Mouse (Mus musculus) hindbrain, embryonic 13.5 days (tissue): ENCODE results near the gene Upk1a. TPM values are rescaled to one million over a fixed set of nuclear protein-coding genes. Genes with fewer than 3 reads are reported as not detected.

ENCODE experiments used
- ATAC-seq: fragments of 200-750 bp; cut with Nextera tagmentation; 2 replicates; pipeline ENCODE4 v1.8.0; 2017; ENCODE audit warnings: moderate TSS enrichment; ENCODE audit not compliant: low FRiP score
- H3K27ac ChIP-seq: fragments of 300-500 bp; sonication (generic); 2 replicates; pipeline ENCODE4 v1.5.1; 2015; ENCODE audit warnings: inconsistent platforms, mild to moderate bottlenecking, moderate library complexity
- H3K27me3 ChIP-seq: fragments of 300-500 bp; sonication (generic); 2 replicates; pipeline ENCODE4 v1.6.1; 2015; ENCODE audit warnings: mild to moderate bottlenecking, inconsistent platforms
- H3K36me3 ChIP-seq: fragments of 300-500 bp; sonication (generic); 2 replicates; pipeline ENCODE4 v1.6.1; 2015; ENCODE audit warnings: mild to moderate bottlenecking, inconsistent platforms
- H3K4me1 ChIP-seq: fragments of 300-500 bp; sonication (generic); replicated peaks from 2 replicates; pipeline ENCODE4 v1.6.1; 2015; ENCODE audit warnings: inconsistent platforms
- H3K4me2 ChIP-seq: fragments of 300-500 bp; sonication (generic); 2 replicates; pipeline ENCODE4 v1.6.1; 2015; ENCODE audit warnings: inconsistent platforms, mild to moderate bottlenecking, moderate library complexity
- H3K4me3 ChIP-seq: fragments of 300-500 bp; sonication (generic); 2 replicates; pipeline ENCODE4 v1.5.1; 2015; ENCODE audit warnings: mild to moderate bottlenecking, inconsistent platforms
- H3K9ac ChIP-seq: fragments of 300-500 bp; sonication (generic); 2 replicates; pipeline ENCODE4 v1.6.1; 2015; ENCODE audit warnings: mild to moderate bottlenecking, inconsistent platforms
- H3K9me3 ChIP-seq: fragments of 300-500 bp; sonication (generic); 2 replicates; pipeline ENCODE4 v1.6.1; 2016; ENCODE audit warnings: inconsistent platforms
- WGBS: fragments of 180-500 bp; shearing (Covaris S2); methylation state at CpG from one replicate; pipeline ENCODE4 v1.1.7; 2015; 5-methylcytosine and 5-hydroxymethylcytosine counted together
- polyA plus RNA-seq: library from polyadenylated mRNA; unstranded; fragments of >200 nt; fragmentation: Nextera tagmentation; extraction: Ambion mirVana; gene quantifications from 2 replicates; pipeline ENCODE4 v1.2.1, GENCODE M21; 2015

Gene Upk1a
- polyA plus RNA-seq, 1 experiment from 2014 or later: 0.49 TPM

DNA sequence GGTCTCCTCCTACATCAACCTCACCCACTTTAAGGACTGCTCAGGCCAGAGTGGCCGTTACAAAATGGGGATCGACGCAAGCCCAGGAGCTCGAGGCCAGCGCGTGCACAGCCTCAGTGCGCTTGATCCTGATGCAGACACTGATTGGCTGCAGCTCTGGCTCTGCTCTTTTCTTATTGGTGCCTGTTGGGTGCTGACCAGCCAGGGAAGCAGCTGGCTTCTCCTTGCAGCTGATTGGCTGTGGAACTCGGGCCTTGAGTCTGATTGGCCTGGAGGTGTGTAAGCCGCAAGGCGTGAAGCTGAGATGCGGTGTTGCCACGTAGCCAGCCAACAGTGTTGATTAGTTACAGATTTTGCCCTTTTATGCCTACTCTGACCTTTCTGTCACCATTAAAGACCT lies 13.9 kb downstream of the Upk1a start, which contains the start of gene Zbtb32:
Gene Zbtb32 (minus strand): TSS at position 124 of the 400 bp plus-strand sequence.
- WGBS: 95% methylated on average over 12 of the region's 12 CpGs
- peak within 1 kb of the TSS; percentile 73 for H3K27ac ChIP-seq

GRCm38 (mm10) chr7:30596811-30597210 lies 15.8 kb downstream of the Upk1a start:
- H3K9me3 ChIP-seq: no peaks in the 10 kb centered on the region
- H3K4me2 ChIP-seq: no peak overlapping the region
- no peaks in the 10 kb centered on the region for H3K36me3 ChIP-seq
- H3K4me1 ChIP-seq: peaks cover 19% of the 10 kb centered on the region
- no peak for ATAC-seq
- no peaks in the 10 kb centered on the region; the same call in 1 of the 2 replicates for H3K27me3 ChIP-seq
- H3K9ac ChIP-seq: no peak overlapping the region
- WGBS: 82% methylated on average over 5 of the region's 5 CpGs
- no peak overlapping the region for H3K27ac ChIP-seq
- H3K4me3 ChIP-seq: no peak overlapping the region

More for the DNA sequence above, 13.9 kb downstream of the Upk1a start, which contains the start of gene Zbtb32:
- Histone ChIP-seq H3K4me3 (peak within 1 kb of the TSS; percentile 16; the same call in 1 of the 2 replicates), H3K36me3 (no peaks in the 10 kb centered on the region), H3K27me3 (no peaks in the 10 kb centered on the region), H3K4me2 (peak within 1 kb of the TSS; percentile 40), H3K9me3 (no peaks in the 10 kb centered on the region), H3K4me1 (peaks cover 18% of the 10 kb centered on the region), H3K9ac (no peak within 1 kb of the TSS)
- ATAC-seq: no peak

GRCm38 (mm10) chr7:30596093-30596492 lies 16.6 kb downstream of the Upk1a start:
- Histone ChIP-seq H3K36me3 (no peaks in the 10 kb centered on the region), H3K4me3 (no peak overlapping the region), H3K27me3 (no peaks in the 10 kb centered on the region; the same call in 1 of the 2 replicates), H3K4me1 (peaks cover 19% of the 10 kb centered on the region), H3K9me3 (no peaks in the 10 kb centered on the region), H3K27ac (no peak overlapping the region), H3K4me2 (no peak overlapping the region), H3K9ac (no peak overlapping the region)
- 90% methylated on average over 5 of the region's 5 CpGs for WGBS
- ATAC-seq: no peak

DNA sequence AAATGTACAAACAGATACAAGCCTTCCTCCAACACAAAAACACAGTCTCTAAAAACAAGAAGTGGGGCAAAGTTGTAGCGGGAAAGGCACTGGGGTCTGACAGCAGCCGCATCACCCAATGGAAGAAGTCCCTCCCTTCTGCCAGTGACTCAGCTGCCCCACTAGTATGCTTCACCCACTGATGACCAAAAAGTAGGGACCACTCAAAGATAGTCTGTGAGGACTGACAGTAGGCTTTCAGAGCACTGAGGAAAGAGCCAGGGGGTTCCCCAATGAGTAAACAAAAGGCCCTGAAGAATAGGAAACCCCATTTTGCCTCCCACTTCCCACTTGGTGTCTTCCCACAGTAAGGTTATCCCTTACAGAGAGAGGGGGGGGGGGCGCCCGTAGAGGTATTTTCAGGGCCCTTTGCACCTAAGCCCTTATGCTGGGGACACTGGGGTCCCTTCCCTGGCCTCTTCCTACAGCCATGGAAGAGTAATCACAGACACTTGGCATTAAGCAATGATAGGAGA lies 18.1 kb downstream of the Upk1a start:
- Histone ChIP-seq H3K27ac (no peak overlapping the region), H3K9ac (no peak overlapping the region), H3K4me2 (no peak overlapping the region), H3K4me3 (no peak overlapping the region), H3K9me3 (no peaks in the 10 kb centered on the region), H3K27me3 (no peaks in the 10 kb centered on the region; the same call in 1 of the 2 replicates), H3K36me3 (no peaks in the 10 kb centered on the region), H3K4me1 (peaks cover 15% of the 10 kb centered on the region)
- ATAC-seq: no peak
- WGBS: 67% methylated on average over 4 of the region's 4 CpGs

GRCm38 (mm10) chr7:30593579-30594509 lies 18.8 kb downstream of the Upk1a start:
- Histone ChIP-seq H3K4me3 (no peak overlapping the region), H3K9me3 (no peaks in the 10 kb centered on the region), H3K4me2 (no peak overlapping the region), H3K27me3 (no peaks in the 10 kb centered on the region; the same call in 1 of the 2 replicates), H3K4me1 (peaks cover 13% of the 10 kb centered on the region), H3K9ac (no peak overlapping the region), H3K36me3 (no peaks in the 10 kb centered on the region), H3K27ac (no peak overlapping the region)
- no peak for ATAC-seq
- WGBS: 68% methylated on average over 10 of the region's 10 CpGs

DNA sequence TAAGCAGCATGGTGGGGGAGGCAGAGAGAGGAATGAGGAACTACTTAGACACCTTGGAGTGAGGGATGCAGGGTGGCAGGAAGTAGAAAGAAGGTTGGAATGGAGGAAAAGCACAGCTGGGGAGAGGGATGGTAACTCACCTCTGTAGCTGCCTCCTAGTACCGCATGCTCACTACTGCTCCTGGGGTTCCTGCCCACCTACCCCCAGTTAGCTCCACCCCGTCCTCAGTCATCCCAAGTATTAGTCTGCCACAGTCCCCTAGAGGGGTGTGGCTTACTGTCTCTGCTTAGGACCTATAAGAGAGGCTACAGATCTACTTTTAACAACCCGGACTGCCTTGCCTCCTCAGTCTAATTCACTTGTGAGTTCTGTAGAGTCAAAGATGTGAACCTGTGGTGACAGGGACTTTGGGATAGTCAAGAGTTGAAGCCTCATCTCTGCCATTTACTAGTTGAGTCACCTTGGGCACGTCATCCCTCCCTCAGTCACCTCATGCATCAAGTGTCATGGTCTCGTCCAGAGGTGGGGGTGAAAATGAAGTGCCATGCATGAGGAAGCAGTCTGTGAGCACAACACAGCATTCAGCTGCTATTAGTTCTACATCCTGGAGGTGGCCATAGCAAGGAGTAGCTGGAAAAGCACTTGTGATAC lies 19.7 kb downstream of the Upk1a start:
- H3K9me3 ChIP-seq: no peaks in the 10 kb centered on the region
- no peak overlapping the region for H3K27ac ChIP-seq
- no peak overlapping the region for H3K4me2 ChIP-seq
- no peaks in the 10 kb centered on the region; the same call in 1 of the 2 replicates for H3K27me3 ChIP-seq
- no peak overlapping the region for H3K4me3 ChIP-seq
- H3K36me3 ChIP-seq: no peaks in the 10 kb centered on the region
- H3K4me1 ChIP-seq: peaks cover 13% of the 10 kb centered on the region
- no peak overlapping the region for H3K9ac ChIP-seq
- ATAC-seq: no peak
- WGBS: 59% methylated on average over 5 of the region's 5 CpGs

DNA sequence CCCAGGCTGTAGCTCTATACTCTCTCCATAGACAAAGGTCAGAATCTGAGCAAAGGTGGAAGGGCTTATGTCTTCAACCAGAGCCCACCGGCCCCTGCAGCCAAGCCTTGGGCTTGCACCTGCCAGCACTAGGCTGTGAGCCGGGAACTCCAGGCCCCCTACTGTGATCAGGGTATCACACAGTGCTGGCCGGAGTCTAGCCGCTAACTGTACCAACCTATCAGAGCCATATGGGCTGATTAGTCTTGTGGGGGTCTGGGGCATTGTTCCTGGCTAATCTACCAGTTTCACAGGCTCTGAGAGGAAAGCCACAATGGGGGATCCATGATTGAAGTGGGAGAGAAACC lies 21.1 kb downstream of the Upk1a start:
- Histone ChIP-seq H3K4me2 (no peak overlapping the region), H3K36me3 (peaks cover 3% of the 10 kb centered on the region), H3K27me3 (no peaks in the 10 kb centered on the region; the same call in 1 of the 2 replicates), H3K27ac (no peak overlapping the region), H3K4me1 (peaks cover 26% of the 10 kb centered on the region), H3K9ac (peak overlapping the region; percentile 49), H3K9me3 (no peaks in the 10 kb centered on the region), H3K4me3 (no peak overlapping the region)
- 44% methylated on average over 4 of the region's 4 CpGs for WGBS
- ATAC-seq: no peak

- H3K27me3 ChIP-seq: no peaks in the 10 kb centered on the region; the same call in 1 of the 2 replicates
- ATAC-seq: no peak
- peak overlapping the region; percentile 49 for H3K9ac ChIP-seq
- peaks cover 30% of the 10 kb centered on the region for H3K4me1 ChIP-seq
- H3K4me3 ChIP-seq: no peak overlapping the region
- H3K36me3 ChIP-seq: peaks cover 8% of the 10 kb centered on the region
- 85% methylated on average over 9 of the region's 9 CpGs for WGBS
- H3K9me3 ChIP-seq: no peaks in the 10 kb centered on the region
- no peak overlapping the region for H3K4me2 ChIP-seq
- no peak overlapping the region for H3K27ac ChIP-seq
Observed at GRCm38 (mm10) chr7:30590927-30591604, 21.6 kb downstream of the Upk1a start.

DNA sequence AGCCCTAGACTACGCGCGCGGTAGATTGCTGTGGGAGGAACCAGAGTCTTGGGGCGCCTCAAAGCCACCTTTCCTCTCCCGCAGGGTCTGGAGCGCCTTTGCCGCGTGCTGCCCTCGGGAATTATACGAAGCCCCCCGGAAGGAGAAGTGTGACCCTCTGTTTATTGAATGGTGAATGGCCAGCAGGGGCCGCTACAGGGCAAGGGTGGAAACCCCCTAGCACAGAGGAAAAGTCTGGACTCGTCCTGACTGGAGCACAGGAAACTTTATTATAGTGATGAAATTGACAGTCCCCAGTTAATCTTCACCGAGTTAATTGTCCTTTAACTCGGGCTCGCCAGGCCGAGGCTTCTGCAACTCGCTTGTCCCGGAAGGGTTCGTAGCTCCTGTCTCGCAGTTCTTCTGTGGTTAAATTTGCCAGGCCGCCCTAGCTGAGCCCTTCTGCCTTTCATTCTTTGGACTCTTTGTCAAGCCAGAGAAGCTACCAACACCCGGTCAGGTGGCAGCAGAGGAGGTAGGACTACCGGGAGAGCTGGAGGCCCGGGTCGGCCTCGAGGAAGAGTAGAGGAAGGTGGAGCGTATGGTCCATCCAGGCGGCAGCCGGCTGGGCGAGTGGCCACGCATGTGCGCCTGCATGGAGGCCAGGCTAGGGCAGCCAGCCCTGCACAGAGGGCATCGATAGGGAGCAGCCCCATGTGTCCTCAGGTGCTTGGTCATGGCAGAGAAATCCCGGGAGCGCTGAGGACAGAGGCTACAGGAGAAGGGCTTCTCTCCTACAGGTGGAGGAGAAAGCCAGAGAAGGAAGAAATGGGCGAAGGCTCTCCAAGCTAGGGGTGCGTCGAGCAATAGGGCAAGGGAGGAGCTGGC lies 23.0 kb downstream of the Upk1a start:
- peak; percentile 60 for ATAC-seq
- Histone ChIP-seq H3K27ac (peak overlapping the region; percentile 97), H3K36me3 (peaks cover 22% of the 10 kb centered on the region), H3K4me2 (peak overlapping the region; percentile 65), H3K4me3 (peak overlapping the region; percentile 97), H3K4me1 (peaks cover 34% of the 10 kb centered on the region), H3K9me3 (no peaks in the 10 kb centered on the region), H3K27me3 (no peaks in the 10 kb centered on the region; the same call in 1 of the 2 replicates), H3K9ac (peak overlapping the region; percentile 99)
- 30% methylated on average over 39 of the region's 40 CpGs for WGBS

DNA sequence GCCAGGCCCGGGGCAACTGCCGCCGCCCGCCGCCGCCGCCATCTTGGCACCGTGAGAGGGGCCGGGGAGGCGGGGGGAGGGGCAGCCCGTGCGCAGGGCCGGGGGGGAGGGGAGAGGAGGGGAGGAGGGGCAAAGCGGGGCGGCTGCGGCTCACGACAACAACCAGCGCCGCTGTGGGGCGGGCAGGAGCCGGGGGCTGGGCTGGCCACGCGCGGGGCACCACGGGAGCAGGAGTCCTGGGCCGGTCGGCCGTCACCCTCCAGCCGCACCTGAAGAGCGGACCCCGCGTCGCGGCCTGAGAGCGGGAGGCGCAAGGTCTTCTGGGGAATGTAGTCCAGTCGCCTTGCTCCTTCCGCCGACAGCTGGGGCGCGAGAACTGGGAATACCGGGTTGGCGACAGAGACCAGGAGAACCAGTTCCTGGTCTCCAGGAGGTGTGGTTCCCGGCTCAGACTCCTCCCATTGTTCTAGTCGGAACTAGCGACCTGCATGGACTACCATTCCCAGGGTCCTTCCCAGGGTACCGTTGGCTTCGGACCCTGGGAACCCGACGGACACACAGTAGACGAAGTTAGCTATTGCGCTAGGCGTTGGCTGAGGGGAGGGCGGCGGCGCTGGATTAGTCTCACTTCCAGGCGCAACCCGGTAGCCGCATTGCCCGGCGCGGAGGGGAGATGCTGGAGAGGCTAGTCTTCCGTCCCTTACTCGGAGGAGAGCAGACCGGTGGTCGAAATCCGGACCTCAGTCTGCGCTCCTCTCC lies 23.8 kb downstream of the Upk1a start, which contains the start of gene Kmt2b:
Gene Kmt2b (minus strand): TSS at position 51 of the 759 bp plus-strand sequence.
- Histone ChIP-seq H3K4me1 (peaks cover 30% of the 10 kb centered on the region), H3K9me3 (no peaks in the 10 kb centered on the region), H3K9ac (peak within 1 kb of the TSS; percentile 99), H3K36me3 (peaks cover 30% of the 10 kb centered on the region), H3K4me3 (peak within 1 kb of the TSS; percentile 97), H3K4me2 (peak within 1 kb of the TSS; percentile 89), H3K27ac (peak within 1 kb of the TSS; percentile 97), H3K27me3 (no peaks in the 10 kb centered on the region; the same call in 1 of the 2 replicates)
- peak; percentile 96 for ATAC-seq
- under 1% methylated on average over 61 of the region's 68 CpGs for WGBS
